Mouse (Mus musculus) small intestine, adult 2 months (tissue): ENCODE data around the gene Tec. TPM values are rescaled to one million over a fixed set of nuclear protein-coding genes. Genes with fewer than 3 reads are reported as not detected.
A peak's percentile ranks its signal among the peaks of the same experiment; 100 is the strongest.

ENCODE experiments used
- H3K27ac ChIP-seq: fragments of 200-500 bp; 2 replicates; pipeline ENCODE4 v1.5.1; 2012; ENCODE audit warnings: low read depth, low read length, control low read depth, inconsistent platforms; ENCODE audit not compliant: insufficient read depth
- H3K27me3 ChIP-seq: fragments of 200-500 bp; 2 replicates; pipeline ENCODE4 v1.6.1; 2012; ENCODE audit warnings: mild to moderate bottlenecking, moderate library complexity, low read length, inconsistent platforms; ENCODE audit not compliant: control insufficient read depth, insufficient read depth
- H3K36me3 ChIP-seq: fragments of 200-500 bp; 2 replicates; pipeline ENCODE4 v1.6.1; 2012; ENCODE audit warnings: mild to moderate bottlenecking, low read length, control low read depth, inconsistent platforms; ENCODE audit not compliant: control insufficient read depth, insufficient read depth
- H3K4me1 ChIP-seq: fragments of 200-500 bp; 2 replicates; pipeline ENCODE4 v1.6.1; 2012; ENCODE audit warnings: low read length, inconsistent platforms, mixed read lengths; ENCODE audit not compliant: control insufficient read depth, insufficient read depth, insufficient read length
- H3K4me3 ChIP-seq: fragments of 200-500 bp; 2 replicates; pipeline ENCODE4 v1.5.1; 2012; ENCODE audit warnings: low read depth, mild to moderate bottlenecking, control low read depth, inconsistent platforms, low read length, moderate library complexity
- CTCF ChIP-seq: fragments of 200-500 bp; IDR thresholded peaks from 2 replicates; pipeline ENCODE4 v1.5.1; 2012; ENCODE audit warnings: low read depth, mild to moderate bottlenecking, control low read depth, inconsistent platforms, low read length, moderate library complexity, mixed read lengths; ENCODE audit not compliant: insufficient replicate concordance, insufficient read length; ENCODE audit errors: extremely low read depth
- POLR2A ChIP-seq: fragments of 200-500 bp; IDR thresholded peaks from 2 replicates; pipeline ENCODE4 v1.6.1; 2012; ENCODE audit warnings: low read depth, mild to moderate bottlenecking, control low read depth, inconsistent platforms, low read length, moderate library complexity
- WGBS: fragments of 180-500 bp; shearing (Covaris S2); methylation state at CpG from one replicate; pipeline ENCODE4 v1.1.7; 2018; 5-methylcytosine and 5-hydroxymethylcytosine counted together
- polyA plus RNA-seq: library from polyadenylated mRNA; depleted of rRNA; stranded (reverse); fragments of >200 nt; gene quantifications from 2 replicates; pipeline ENCODE4 v1.2.3, GENCODE M21; 2012; rRNA removed

Gene Tec
- polyA plus RNA-seq: 0.85 and 7.1 TPM in 2 replicates

DNA sequence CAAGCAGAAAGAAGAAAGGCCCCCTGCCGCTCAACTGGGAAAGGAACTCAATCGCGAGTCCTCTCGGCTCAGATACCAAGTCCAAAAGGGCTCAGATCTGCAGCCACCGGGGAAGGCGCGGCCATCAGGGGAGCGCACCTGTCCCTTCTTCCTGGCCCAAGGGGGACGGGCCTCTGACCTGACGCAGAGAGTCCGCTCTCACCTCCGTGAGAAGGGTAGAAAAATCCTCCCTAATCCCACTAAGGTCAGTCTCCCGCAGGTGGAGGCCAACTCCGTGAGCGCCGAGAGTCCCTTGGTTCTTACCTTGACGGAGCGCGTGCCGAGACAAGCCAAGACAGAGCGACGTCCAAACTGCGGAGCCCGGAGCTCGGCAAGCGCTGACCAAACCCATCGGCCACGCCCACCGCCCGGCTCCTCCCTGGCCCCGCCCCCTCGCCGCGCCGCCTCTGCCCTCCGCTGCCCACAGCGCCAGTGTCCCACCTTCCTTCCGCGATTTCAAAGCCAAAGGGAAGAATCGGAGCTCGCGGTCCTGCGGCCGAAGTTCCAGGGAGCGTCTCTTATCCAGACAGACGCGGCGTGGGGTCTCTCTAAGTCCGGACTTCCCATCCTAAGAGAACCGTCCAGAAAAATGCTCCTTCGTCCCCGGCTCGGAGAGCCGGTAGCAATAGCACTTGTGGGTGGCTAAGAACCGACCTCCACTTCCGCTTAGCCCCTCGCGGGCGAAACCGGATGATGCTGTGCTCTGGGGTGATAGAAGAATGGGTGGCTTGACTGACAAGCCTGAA, at the start of gene Tec:
Gene Tec, minus strand, starts transcription at position 393 of the 785 bp plus-strand sequence.
- H3K27me3 ChIP-seq: no peaks in the 10 kb centered on the region
- under 1% methylated on average over 60 of the region's 60 CpGs for WGBS
- peak within 1 kb of the TSS; percentile 95 for H3K4me3 ChIP-seq
- peaks cover 14% of the 10 kb centered on the region; the same call in 1 of the 2 replicates for H3K4me1 ChIP-seq
- H3K27ac ChIP-seq: peak within 1 kb of the TSS; percentile 98
- TF ChIP-seq CTCF (peak; percentile 27; the same call in 1 of the 2 replicates), POLR2A (peak; percentile 94)
- no peaks in the 10 kb centered on the region for H3K36me3 ChIP-seq

DNA sequence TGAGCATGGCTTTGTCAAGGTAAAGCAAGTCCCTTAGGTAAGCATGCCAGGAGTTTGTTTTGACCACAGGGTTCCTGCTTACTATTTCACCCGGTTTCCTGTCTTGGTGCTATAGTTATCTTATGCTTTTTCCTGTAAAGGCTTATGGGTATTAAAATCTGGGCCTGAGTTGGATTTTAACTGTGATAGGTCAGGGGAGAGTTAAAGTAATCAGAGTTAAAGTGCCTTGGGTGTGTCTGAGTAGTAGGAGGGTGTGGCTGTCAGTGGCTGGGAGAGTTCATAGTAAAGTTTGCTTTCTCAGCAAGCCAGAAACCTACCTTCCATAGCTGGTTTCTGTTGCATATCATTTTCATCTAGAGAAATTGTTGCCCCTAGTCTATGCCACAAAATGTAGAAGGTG, 48.6 kb upstream of the Tec start:
- peak overlapping the region; percentile 24; the same call in 1 of the 2 replicates for H3K27ac ChIP-seq
- H3K4me3 ChIP-seq: no peak overlapping the region

GRCm38 (mm10) chr5:72916048-72916447, 47.8 kb upstream of the Tec start:
- TF ChIP-seq POLR2A (no peak), CTCF (no peak)
- H3K4me1 ChIP-seq: peaks cover 6% of the 10 kb centered on the region; the same call in 1 of the 2 replicates
- 0 out of 2 replicates have a peak overlapping the region, but pooled peaks have one; percentile 24 for H3K27ac ChIP-seq
- H3K4me3 ChIP-seq: no peak overlapping the region
- no peaks in the 10 kb centered on the region for H3K27me3 ChIP-seq
- 52% methylated on average over 4 of the region's 4 CpGs for WGBS
- H3K36me3 ChIP-seq: no peaks in the 10 kb centered on the region

More for the DNA sequence above, 48.6 kb upstream of the Tec start:
- H3K36me3 ChIP-seq: no peaks in the 10 kb centered on the region
- no peaks in the 10 kb centered on the region for H3K27me3 ChIP-seq
- peaks cover 6% of the 10 kb centered on the region; the same call in 1 of the 2 replicates for H3K4me1 ChIP-seq
- WGBS: 3% methylated on average over 1 of the region's 1 CpGs
- TF ChIP-seq CTCF: no peak
- TF ChIP-seq POLR2A: no peak

DNA sequence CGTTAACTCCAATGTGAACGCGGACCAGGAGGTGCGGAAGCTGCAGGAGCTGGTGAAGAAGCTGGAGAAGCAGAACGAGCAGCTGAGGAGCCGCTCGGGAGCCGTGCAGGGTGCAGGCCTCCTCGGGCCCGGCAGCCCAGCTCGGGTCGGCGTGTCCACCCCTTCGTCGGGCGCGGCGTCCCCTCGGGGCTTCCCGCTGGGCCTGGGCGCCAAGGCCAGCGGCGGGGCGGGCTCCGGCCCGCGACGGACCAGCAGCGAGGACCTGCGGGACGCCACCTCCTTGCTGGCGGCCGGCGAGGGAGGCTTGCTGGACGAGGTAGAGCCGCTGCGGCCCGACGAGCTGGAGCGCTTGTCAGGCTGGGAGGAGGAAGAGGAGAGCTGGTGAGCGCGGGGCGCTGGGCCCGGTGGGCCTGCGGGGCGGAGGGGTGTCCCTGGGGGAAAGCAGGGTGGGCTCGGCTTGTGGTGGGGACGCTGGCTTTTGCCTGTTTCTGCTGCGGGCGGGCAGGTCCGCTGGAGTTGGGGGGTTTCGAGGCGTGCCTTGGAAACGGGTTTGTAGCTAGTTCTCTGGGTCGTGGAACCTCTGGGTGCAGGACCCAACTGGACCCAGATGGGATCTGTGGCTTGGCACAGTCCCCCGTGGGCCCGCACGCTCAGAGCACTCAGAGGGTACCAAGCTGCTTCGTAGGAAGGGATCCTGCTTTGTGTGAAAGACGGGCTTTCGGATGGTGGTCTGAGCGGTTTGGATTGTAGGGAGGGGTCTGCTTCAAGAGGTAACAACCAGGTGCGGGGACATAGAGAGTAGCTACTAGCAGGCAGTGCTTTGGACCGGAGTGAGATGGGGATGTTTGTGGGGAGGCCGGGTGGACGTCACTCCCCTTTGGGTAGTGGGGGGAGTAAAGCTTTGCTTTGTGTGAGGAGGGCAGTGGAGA, 46.6 kb upstream of the Tec start:
- H3K27me3 ChIP-seq: no peaks in the 10 kb centered on the region
- peak overlapping the region; percentile 94 for H3K4me3 ChIP-seq
- peaks cover 6% of the 10 kb centered on the region; the same call in 1 of the 2 replicates for H3K4me1 ChIP-seq
- no peaks in the 10 kb centered on the region for H3K36me3 ChIP-seq
- H3K27ac ChIP-seq: peak overlapping the region; percentile 92
- TF ChIP-seq CTCF (no peak), POLR2A (no peak)
- under 1% methylated on average over 66 of the region's 66 CpGs for WGBS

DNA sequence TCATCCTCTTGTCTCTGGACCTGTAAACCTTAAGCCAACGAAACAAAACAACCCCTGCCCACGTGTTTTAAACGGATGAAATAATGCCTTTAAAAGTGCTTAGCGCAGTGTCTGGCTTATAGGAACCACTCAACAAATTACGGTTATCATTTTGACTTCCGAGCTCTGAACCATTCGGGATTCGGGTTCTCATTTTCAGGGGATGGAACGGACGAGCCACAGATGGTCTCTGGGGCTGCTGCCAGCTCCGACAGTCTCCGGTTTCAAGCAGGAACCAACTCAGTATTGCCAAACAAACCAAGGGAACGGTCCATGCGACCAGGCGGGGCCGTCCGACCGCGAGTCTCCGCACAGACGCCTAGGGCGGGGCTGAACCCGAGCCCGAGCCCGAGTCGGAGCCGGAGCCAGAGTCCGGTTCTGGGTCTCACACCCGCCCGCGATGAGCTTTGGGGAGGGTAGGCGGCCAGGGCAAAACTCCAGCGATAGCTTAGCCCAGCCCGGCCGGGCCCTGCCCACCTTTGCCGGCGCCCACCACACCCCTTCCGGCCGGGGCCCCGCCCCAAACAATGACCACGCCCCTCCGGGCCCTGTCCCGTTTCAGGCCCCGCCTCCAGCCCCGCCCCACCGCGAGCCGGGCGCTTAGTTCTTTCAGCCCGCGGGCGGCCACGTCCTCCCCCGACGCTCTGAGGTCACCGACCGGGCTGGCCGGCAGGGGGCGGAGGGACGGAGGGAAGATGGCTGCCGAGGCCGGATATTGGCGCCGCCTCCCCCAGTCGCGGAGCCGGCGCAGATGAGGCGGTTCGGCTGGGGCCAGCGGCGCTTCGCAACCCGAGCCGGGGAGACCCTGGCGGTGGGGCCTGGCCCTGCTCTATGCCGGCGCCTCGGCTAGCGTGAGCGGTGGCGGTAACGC, 45.6 kb upstream of the Tec start, which contains the start of gene Slain2:
Gene Slain2, plus strand, starts transcription at position 657 of the 910 bp plus-strand sequence.
- Histone ChIP-seq H3K27ac (peak within 1 kb of the TSS; percentile 92), H3K36me3 (no peaks in the 10 kb centered on the region), H3K4me1 (peaks cover 6% of the 10 kb centered on the region; the same call in 1 of the 2 replicates), H3K27me3 (no peaks in the 10 kb centered on the region), H3K4me3 (peak within 1 kb of the TSS; percentile 94)
- peak; percentile 45; the same call in 1 of the 2 replicates for TF ChIP-seq CTCF
- TF ChIP-seq POLR2A: peak; percentile 93
- WGBS: under 1% methylated on average over 83 of the region's 83 CpGs

DNA sequence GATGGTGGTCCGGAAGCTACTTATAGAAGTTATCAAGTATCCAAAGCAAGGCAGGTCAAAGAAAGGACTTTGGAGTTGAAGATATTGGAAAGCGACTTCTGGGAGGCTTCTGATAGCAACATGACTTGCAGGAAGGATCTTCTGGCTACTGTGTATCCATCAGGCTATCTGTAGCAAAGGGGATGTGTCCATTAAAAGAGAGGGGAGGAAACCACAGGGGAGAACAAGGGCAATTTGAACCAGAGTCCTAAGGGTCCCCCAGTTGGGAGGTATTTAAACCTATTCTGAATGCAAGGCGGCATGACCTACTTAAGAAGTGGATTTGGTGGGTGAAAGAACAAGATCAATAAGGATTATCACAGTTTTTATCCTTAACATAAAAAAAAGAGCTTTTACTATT, 43.0 kb upstream of the Tec start:
- no peak for TF ChIP-seq POLR2A
- H3K4me1 ChIP-seq: peaks cover 2% of the 10 kb centered on the region; the same call in 1 of the 2 replicates
- WGBS: 88% methylated on average over 3 of the region's 3 CpGs
- H3K4me3 ChIP-seq: no peak overlapping the region
- no peak overlapping the region for H3K27ac ChIP-seq
- no peaks in the 10 kb centered on the region for H3K36me3 ChIP-seq
- H3K27me3 ChIP-seq: no peaks in the 10 kb centered on the region
